Mouse (Mus musculus): ENCODE results near the gene Mab21l1.

- TF ChIP-seq CTCF (conservative IDR thresholded peaks at IDR 0.05; ENCODE audit: low read length) (no peak), NANOG (IDR thresholded peaks at IDR 0.05; ENCODE audit: borderline replicate concordance, low read length) (no peak)
These were observed 3.3 kb upstream of the Mab21l1 start for GRCm38 (mm10) chr3:55778764-55779730.

Measured in E14TG2a.4 (cell line).